Mouse (Mus musculus): ENCODE results near the gene Pth1r. TPM values are rescaled to one million over a fixed set of nuclear protein-coding genes. Genes with fewer than 3 reads are reported as not detected.
A peak's percentile ranks its signal among the peaks of the same experiment; 100 is the strongest.

Pth1r gene
- total and polyA plus RNA-seq, 2 experiments: 7.4 to 28.1 TPM

GRCm38 (mm10) chr9:110746238-110746637 lies 707 bp downstream of the Pth1r start:
- no peak for DNase-seq (ENCODE audit: extremely low read depth, low read depth, low spot score)
- no peaks in the 10 kb centered on the region for H3K36me3 ChIP-seq (ENCODE audit: control insufficient read depth, insufficient read depth, low read length)
- TF ChIP-seq CTCF (IDR thresholded peaks at IDR 0.05; ENCODE audit: low read depth, low read length) (no peak), POLR2A (IDR thresholded peaks at IDR 0.05; ENCODE audit: extremely low read depth, insufficient read depth, low read length) (no peak)
- whole genome bisulfite sequencing: 71% methylated on average over 5 of the region's 5 CpGs
- peak overlapping the region; percentile 54; the same call in 1 of the 2 replicates for H3K27ac ChIP-seq (replicated peaks; ENCODE audit: insufficient read depth, low read depth, low read length)
- peak overlapping the region; percentile 3 for H3K9ac ChIP-seq (ENCODE audit: low read depth, low read length)
- no peaks in the 10 kb centered on the region for H3K79me2 ChIP-seq (ENCODE audit: control insufficient read depth, insufficient read depth, low read length)
- no peaks in the 10 kb centered on the region for H3K4me1 ChIP-seq (ENCODE audit: control insufficient read depth, insufficient read depth, low read length)
- H3K4me3 ChIP-seq (ENCODE audit: insufficient read depth, low read depth, low read length): peak overlapping the region; percentile 28
- peaks cover 14% of the 10 kb centered on the region for H3K27me3 ChIP-seq (ENCODE audit: control insufficient read depth, insufficient read depth, low read length)

GRCm38 (mm10) chr9:110745752-110746151 lies 1.2 kb downstream of the Pth1r start:
- WGBS: 59% methylated on average over 5 of the region's 5 CpGs
- no peaks in the 10 kb centered on the region for H3K79me2 ChIP-seq (ENCODE audit: control insufficient read depth, insufficient read depth, low read length)
- peak overlapping the region; percentile 24; the same call in 1 of the 2 replicates for H3K4me3 ChIP-seq (ENCODE audit: insufficient read depth, low read depth, low read length)
- peak overlapping the region; percentile 47; the same call in 1 of the 2 replicates for H3K27ac ChIP-seq (replicated peaks; ENCODE audit: insufficient read depth, low read depth, low read length)
- H3K9ac ChIP-seq (ENCODE audit: low read depth, low read length): peak overlapping the region; percentile 30; the same call in 1 of the 2 replicates
- TF ChIP-seq POLR2A (IDR thresholded peaks at IDR 0.05; ENCODE audit: extremely low read depth, insufficient read depth, low read length) (no peak), CTCF (IDR thresholded peaks at IDR 0.05; ENCODE audit: low read depth, low read length) (no peak)
- no peaks in the 10 kb centered on the region for H3K4me1 ChIP-seq (ENCODE audit: control insufficient read depth, insufficient read depth, low read length)
- no peak for DNase-seq (ENCODE audit: extremely low read depth, low read depth, low spot score)
- H3K27me3 ChIP-seq (ENCODE audit: control insufficient read depth, insufficient read depth, low read length): peaks cover 14% of the 10 kb centered on the region
- no peaks in the 10 kb centered on the region for H3K36me3 ChIP-seq (ENCODE audit: control insufficient read depth, insufficient read depth, low read length)

DNA sequence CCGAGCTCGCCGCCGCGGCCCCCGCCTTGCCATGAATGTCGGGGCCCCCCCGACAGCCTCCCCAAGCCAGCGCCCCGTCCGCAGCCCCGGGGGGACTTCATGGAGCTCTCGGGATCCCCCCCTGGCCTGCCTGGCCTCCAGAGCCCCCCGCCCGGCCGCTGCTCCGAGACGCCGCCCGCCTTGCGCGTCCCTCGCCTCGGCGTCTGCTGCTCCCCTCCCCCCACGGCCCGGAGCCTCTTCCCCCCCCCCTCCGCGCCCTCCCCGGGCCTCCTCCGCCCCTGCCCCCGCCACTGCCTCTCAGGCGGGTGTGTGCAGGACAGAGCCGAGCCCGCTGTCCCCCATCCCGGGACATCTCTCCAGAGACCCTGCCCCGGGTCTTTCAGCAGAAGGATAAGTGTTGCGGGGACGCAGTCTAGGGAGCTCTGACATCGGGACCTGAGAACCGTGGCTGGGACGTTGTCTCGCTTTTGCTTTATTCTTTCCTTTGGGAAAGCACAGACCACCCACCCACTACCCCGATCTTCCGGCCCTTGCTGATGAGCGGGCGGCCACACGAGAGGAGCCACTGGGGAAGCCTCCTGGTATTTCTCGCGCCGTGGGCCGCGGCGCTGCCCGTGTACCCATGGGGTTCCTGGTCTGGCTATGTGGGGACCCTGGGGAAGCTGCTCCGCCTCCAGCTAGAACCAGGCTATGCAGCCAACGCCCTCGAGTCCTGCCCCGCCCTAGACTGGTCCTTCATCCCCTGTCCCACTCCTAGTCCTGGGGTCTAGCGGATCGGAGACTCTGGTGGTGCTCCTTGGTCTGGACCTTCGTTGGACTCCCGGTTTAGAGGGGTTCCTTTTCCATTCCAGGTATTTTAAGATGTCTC lies 3.3 kb downstream of the Pth1r start:
- peak overlapping the region; percentile 22 for H3K4me3 ChIP-seq (ENCODE audit: insufficient read depth, low read depth, low read length)
- 11% methylated on average over 55 of the region's 63 CpGs for WGBS
- no peaks in the 10 kb centered on the region for H3K79me2 ChIP-seq (ENCODE audit: control insufficient read depth, insufficient read depth, low read length)
- DNase-seq (ENCODE audit: extremely low read depth, low read depth, low spot score): no peak
- no peaks in the 10 kb centered on the region for H3K36me3 ChIP-seq (ENCODE audit: control insufficient read depth, insufficient read depth, low read length)
- peak overlapping the region; percentile 50 for H3K9ac ChIP-seq (ENCODE audit: low read depth, low read length)
- H3K27me3 ChIP-seq (ENCODE audit: control insufficient read depth, insufficient read depth, low read length): peaks cover 14% of the 10 kb centered on the region
- peak overlapping the region; percentile 18; the same call in 1 of the 2 replicates for H3K27ac ChIP-seq (replicated peaks; ENCODE audit: insufficient read depth, low read depth, low read length)
- H3K4me1 ChIP-seq (ENCODE audit: control insufficient read depth, insufficient read depth, low read length): no peaks in the 10 kb centered on the region
- no peak for TF ChIP-seq POLR2A (IDR thresholded peaks at IDR 0.05; ENCODE audit: extremely low read depth, insufficient read depth, low read length)
- no peak for TF ChIP-seq CTCF (IDR thresholded peaks at IDR 0.05; ENCODE audit: low read depth, low read length)

DNA sequence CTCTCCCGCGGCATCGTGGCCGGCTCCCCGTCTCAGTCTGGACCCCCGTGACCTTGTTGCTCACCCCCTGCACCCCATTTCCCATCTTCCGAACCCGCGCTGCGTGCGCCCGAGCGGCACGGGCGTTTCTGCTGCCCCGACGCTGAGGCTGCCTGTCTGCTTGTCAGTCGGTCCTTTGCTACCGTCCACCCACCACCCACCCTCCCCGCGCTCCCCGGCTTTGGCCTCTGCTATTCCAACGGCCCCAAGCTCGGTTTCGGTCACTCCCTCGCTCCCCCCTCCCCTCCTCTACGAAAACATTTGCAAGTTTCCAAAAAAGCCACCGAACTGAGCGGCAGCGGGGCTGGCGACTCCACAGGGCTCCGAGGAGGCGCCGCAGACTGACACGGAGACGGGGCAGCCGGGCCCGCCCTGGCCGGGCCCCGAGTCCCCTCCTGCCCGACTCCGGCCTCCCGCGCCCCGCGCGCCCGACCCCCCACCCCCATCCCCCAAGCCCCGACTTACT lies 3.9 kb downstream of the Pth1r start:
- peak overlapping the region; percentile 35 for H3K9ac ChIP-seq (ENCODE audit: low read depth, low read length)
- no peak for DNase-seq (ENCODE audit: extremely low read depth, low read depth, low spot score)
- H3K27me3 ChIP-seq (ENCODE audit: control insufficient read depth, insufficient read depth, low read length): peaks cover 14% of the 10 kb centered on the region
- no peaks in the 10 kb centered on the region for H3K36me3 ChIP-seq (ENCODE audit: control insufficient read depth, insufficient read depth, low read length)
- H3K79me2 ChIP-seq (ENCODE audit: control insufficient read depth, insufficient read depth, low read length): no peaks in the 10 kb centered on the region
- H3K4me1 ChIP-seq (ENCODE audit: control insufficient read depth, insufficient read depth, low read length): no peaks in the 10 kb centered on the region
- no peak for TF ChIP-seq POLR2A (IDR thresholded peaks at IDR 0.05; ENCODE audit: extremely low read depth, insufficient read depth, low read length)
- no peak overlapping the region for H3K27ac ChIP-seq (replicated peaks; ENCODE audit: insufficient read depth, low read depth, low read length)
- WGBS: 2% methylated on average over 49 of the region's 49 CpGs
- H3K4me3 ChIP-seq (ENCODE audit: insufficient read depth, low read depth, low read length): peak overlapping the region; percentile 48

DNA sequence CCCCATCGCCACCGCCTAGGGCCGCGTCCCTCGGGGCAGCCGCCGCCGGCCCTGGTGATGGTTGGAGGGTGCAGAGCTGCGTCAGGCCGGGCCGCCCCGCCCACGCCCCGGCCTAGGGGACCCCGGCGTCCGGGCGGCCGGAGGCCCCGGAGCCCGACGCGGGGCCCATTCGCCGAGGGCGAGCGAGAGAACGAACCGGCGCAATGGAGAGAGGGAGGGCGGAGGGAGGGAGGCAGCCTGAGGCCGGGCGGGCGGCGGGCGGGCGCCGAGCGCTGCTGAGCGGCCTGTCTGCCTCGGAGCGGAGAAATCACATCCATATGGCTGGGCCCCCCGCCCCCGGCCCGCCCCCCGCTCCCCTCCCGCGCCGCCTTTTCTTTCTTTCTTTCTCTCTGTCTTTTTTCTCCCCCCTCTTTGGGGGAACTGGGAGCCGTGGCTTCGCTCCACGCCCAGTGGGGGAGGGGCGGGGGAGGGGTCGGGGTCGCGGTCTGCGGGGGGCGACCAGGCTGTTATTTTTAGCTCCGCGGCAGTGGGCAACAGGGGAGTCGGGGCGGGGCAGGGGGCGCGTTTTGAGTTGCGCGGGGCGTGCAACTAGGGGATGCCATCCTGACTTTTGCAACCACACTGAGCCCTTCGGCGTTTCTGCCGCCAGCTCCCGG lies 4.5 kb downstream of the Pth1r start:
- Histone ChIP-seq H3K36me3 (ENCODE audit: control insufficient read depth, insufficient read depth, low read length) (no peaks in the 10 kb centered on the region), H3K27me3 (ENCODE audit: control insufficient read depth, insufficient read depth, low read length) (peaks cover 14% of the 10 kb centered on the region), H3K27ac (replicated peaks; ENCODE audit: insufficient read depth, low read depth, low read length) (no peak overlapping the region; the same call in 1 of the 2 replicates), H3K9ac (ENCODE audit: low read depth, low read length) (peak overlapping the region; percentile 35), H3K79me2 (ENCODE audit: control insufficient read depth, insufficient read depth, low read length) (no peaks in the 10 kb centered on the region), H3K4me3 (ENCODE audit: insufficient read depth, low read depth, low read length) (peak overlapping the region; percentile 48), H3K4me1 (ENCODE audit: control insufficient read depth, insufficient read depth, low read length) (no peaks in the 10 kb centered on the region)
- WGBS: 2% methylated on average over 54 of the region's 71 CpGs
- TF ChIP-seq CTCF (IDR thresholded peaks at IDR 0.05; ENCODE audit: low read depth, low read length): no peak
- TF ChIP-seq POLR2A (IDR thresholded peaks at IDR 0.05; ENCODE audit: extremely low read depth, insufficient read depth, low read length): no peak
- no peak for DNase-seq (ENCODE audit: extremely low read depth, low read depth, low spot score)
